Mouse (Mus musculus): ENCODE data around the gene Sbp. TPM values are rescaled to one million over a fixed set of nuclear protein-coding genes. Genes with fewer than 3 reads are reported as not detected.

Gene Sbp
- polyA plus RNA-seq, 1 experiment from 2014 or later, result not detected

DNA sequence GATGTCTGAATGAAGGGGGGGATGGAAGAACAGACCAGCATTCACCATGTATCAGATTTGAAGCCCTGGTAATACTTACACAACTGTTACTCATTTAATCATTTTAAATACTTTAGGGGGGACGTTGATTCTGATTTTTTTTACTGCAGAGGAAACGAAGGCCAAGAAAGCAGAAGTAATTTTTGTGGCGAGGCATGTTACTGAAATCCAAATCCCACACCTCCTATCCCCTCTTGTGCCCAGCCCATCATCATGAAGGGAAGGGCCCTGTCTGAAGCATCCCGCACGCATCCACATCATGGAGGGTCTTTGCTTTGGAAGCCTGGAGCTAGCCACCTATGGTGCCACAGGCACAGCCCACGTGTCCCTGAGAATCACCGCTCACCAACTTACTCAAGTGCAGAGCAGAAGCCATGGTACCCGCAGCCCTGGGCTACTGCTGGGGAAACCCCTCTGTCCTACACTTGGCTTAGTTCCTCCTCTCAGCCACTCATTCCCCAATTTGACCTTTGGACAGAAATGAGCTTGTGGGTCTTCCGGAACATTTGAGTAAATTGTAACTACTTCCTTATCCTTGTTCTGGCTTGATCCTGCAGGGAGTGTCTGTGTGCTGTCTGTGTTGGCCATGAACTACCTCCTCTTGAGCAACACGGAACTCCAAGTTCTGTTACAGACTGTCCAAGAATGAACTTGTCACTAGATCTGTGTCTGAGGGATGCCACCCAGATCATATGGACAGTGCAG, 25.4 kb downstream of the Sbp start:
- H3K9ac ChIP-seq, result no peak overlapping the region
- no peaks in the 10 kb centered on the region for H3K36me3 ChIP-seq
- no peaks in the 10 kb centered on the region for H3K27me3 ChIP-seq
- ATAC-seq (ENCODE audit: low FRiP score), result no peak
- no peak overlapping the region for H3K27ac ChIP-seq
- 89% methylated on average over 10 of the region's 10 CpGs for WGBS
- H3K9me3 ChIP-seq, result no peaks in the 10 kb centered on the region
- no peak overlapping the region for H3K4me3 ChIP-seq
- H3K4me1 ChIP-seq (replicated peaks), result peaks cover 4% of the 10 kb centered on the region; the same call in 1 of the 2 replicates
- H3K4me2 ChIP-seq, result no peak overlapping the region

DNA sequence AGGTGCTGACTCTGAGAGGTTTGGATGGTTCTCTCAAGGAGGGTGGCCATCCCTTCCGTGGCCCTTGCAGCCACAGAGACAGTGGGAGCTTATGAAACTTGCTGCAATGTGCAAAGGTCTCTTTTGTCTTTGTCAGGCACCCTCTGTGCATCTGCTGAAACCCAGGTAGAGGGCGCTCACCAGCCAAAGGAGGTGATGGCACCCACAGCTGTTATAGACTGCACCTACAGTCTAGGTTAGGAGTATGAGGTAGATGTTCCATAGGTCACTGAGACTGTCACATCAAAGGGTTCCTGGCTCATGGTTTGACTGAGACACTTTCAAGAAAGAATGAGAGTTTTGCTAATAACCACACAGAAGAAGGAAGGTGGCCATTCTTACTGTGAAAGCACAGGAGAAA, 27.3 kb downstream of the Sbp start:
- Histone ChIP-seq H3K4me2 (no peak overlapping the region), H3K9me3 (no peaks in the 10 kb centered on the region), H3K4me1 (replicated peaks) (peaks cover 4% of the 10 kb centered on the region; the same call in 1 of the 2 replicates), H3K36me3 (no peaks in the 10 kb centered on the region), H3K4me3 (no peak overlapping the region), H3K27ac (no peak overlapping the region), H3K9ac (no peak overlapping the region), H3K27me3 (no peaks in the 10 kb centered on the region)
- WGBS, result 48% methylated on average over 2 of the region's 2 CpGs
- no peak for ATAC-seq (ENCODE audit: low FRiP score)

DNA sequence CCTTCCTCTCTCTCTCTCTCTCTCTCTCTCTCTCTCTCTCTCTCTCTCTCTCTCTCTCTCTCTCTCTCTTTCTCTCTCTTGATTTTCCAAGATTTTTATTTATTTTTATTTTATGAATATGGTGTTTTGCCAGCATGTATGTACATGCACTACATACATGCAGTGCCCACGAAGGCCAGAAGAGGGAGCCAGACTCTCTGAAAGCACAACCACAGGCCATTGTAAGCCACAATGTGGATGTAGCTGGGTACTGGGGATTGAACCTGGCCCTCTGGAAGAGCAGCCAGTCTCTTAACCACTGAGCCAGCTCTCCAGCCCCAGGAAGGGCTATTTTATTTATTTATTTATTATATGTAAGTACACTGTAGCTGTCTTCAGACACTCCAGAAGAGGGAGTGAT, 27.8 kb downstream of the Sbp start:
- no peaks in the 10 kb centered on the region for H3K36me3 ChIP-seq
- ATAC-seq (ENCODE audit: low FRiP score), result no peak
- H3K9me3 ChIP-seq, result no peaks in the 10 kb centered on the region
- H3K4me1 ChIP-seq (replicated peaks), result peaks cover 4% of the 10 kb centered on the region; the same call in 1 of the 2 replicates
- no peak overlapping the region for H3K9ac ChIP-seq
- 4% methylated on average over 1 of the region's 1 CpGs for WGBS
- no peaks in the 10 kb centered on the region for H3K27me3 ChIP-seq
- H3K27ac ChIP-seq, result no peak overlapping the region
- no peak overlapping the region for H3K4me3 ChIP-seq
- no peak overlapping the region for H3K4me2 ChIP-seq

DNA sequence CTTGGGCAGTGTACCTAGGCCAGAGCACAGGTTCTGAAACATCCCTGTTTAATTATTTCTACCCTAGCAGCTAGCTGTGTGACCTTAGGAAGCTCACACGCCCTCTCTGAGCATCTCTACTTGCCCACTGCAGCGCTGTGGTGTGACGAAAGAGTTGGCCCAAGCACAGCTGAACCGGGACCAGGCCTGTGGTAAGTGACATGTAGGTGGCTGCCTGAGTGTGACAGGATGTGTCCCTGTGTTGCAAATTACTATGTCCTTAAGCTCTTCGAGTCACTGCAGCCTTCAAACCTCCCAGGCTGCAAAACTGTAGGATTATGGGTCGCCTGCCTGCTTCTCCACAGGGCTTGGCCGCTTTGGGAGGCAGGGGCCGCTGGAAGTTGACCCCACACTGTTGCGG, 29.8 kb downstream of the Sbp start:
- Histone ChIP-seq H3K36me3 (no peaks in the 10 kb centered on the region), H3K9me3 (no peaks in the 10 kb centered on the region), H3K27ac (no peak overlapping the region), H3K9ac (no peak overlapping the region), H3K27me3 (no peaks in the 10 kb centered on the region), H3K4me3 (no peak overlapping the region), H3K4me2 (no peak overlapping the region), H3K4me1 (replicated peaks) (no peaks in the 10 kb centered on the region)
- WGBS, result 81% methylated on average over 9 of the region's 9 CpGs
- ATAC-seq (ENCODE audit: low FRiP score), result no peak

DNA sequence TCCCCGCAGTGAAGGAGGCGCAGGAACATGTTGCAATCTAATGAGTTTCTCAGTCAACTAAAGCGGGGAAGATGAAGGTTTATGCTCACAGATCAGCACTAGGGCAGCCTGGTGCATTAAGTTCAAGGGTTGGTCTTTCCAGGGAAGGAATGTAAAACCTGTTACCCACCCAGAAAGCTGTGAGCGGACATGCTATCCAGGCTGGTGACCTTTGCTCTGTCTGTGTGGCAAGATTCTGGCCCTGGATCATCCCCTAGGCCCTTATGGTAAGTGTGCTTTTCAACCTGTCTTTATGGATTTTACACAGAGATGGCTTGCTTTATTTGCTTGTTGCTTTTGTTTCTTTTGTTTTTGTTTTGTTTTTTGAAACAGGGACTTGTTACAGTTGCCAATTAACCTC, 35.2 kb downstream of the Sbp start:
- Histone ChIP-seq H3K4me3 (no peak overlapping the region), H3K27me3 (0 out of 2 replicates have a peak, but pooled peaks cover 3% of the 10 kb centered on the region), H3K9ac (no peak overlapping the region), H3K36me3 (no peaks in the 10 kb centered on the region), H3K4me1 (replicated peaks) (no peaks in the 10 kb centered on the region), H3K9me3 (no peaks in the 10 kb centered on the region), H3K4me2 (no peak overlapping the region), H3K27ac (no peak overlapping the region)
- 90% methylated on average over 4 of the region's 4 CpGs for WGBS
- no peak for ATAC-seq (ENCODE audit: low FRiP score)

DNA sequence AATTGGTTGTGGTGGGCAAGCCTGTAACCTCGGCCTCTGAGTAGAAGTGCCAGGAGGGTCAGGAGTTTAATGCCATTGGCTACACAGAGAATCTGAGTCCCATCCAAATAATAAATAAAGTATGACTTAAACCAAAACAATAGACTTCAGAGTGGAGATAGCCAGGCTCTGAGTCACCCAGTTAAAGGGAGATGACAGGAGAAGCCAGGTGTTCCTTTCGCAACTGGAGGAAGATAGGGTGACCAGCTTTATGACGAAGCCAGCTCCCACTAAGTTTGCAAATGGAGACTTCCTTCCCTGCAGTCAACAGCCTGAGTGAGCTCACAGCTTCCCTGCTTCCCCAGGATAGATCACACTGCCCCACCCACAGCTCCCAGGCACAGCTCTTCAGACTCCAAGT, 38.0 kb downstream of the Sbp start:
- Histone ChIP-seq H3K27ac (no peak overlapping the region), H3K9me3 (no peaks in the 10 kb centered on the region), H3K9ac (no peak overlapping the region), H3K4me1 (replicated peaks) (no peaks in the 10 kb centered on the region), H3K27me3 (0 out of 2 replicates have a peak, but pooled peaks cover 3% of the 10 kb centered on the region), H3K36me3 (no peaks in the 10 kb centered on the region), H3K4me2 (no peak overlapping the region), H3K4me3 (no peak overlapping the region)
- WGBS, result 74% methylated on average over 3 of the region's 3 CpGs
- no peak for ATAC-seq (ENCODE audit: low FRiP score)

DNA sequence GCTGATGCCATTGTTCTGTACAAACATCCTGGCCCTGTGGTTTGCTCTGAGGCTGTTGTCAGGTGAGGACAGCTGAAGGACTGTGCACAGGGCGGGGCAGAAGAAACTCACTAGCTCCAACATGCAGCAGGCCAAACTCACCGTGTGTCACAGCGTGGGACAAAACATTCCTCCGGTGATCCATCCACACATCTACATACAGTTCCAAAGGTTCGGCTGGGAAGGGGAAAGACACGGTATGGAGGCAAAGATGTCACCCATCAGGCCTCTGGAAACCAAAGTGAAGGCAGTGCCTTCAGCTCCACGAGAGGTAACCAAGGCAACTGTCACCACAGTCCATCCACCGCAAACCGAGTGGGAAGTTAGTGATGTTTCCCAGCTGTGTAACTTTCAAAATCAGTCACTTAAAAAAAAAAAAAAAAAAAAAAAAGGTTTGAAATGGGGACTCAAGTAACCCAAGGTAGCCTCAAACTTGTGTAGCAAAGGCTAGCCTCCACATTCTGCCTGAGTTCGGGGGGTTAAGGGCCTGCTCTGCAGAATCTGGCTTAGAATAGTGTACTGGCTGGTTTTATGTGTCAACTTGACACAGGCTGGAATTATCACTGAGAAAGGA, 38.9 kb downstream of the Sbp start, which contains the start of gene Prss30:
Prss30 (minus strand) TSS at position 270 of the 613 bp plus-strand sequence.
- H3K27me3 ChIP-seq, result 0 out of 2 replicates have a peak, but pooled peaks cover 3% of the 10 kb centered on the region
- no peaks in the 10 kb centered on the region for H3K9me3 ChIP-seq
- no peak within 1 kb of the TSS for H3K9ac ChIP-seq
- H3K27ac ChIP-seq, result no peak within 1 kb of the TSS
- no peaks in the 10 kb centered on the region for H3K36me3 ChIP-seq
- no peaks in the 10 kb centered on the region for H3K4me1 ChIP-seq (replicated peaks)
- ATAC-seq (ENCODE audit: low FRiP score), result no peak
- no peak within 1 kb of the TSS for H3K4me2 ChIP-seq
- no peak within 1 kb of the TSS for H3K4me3 ChIP-seq
- WGBS, result 80% methylated on average over 10 of the region's 10 CpGs

DNA sequence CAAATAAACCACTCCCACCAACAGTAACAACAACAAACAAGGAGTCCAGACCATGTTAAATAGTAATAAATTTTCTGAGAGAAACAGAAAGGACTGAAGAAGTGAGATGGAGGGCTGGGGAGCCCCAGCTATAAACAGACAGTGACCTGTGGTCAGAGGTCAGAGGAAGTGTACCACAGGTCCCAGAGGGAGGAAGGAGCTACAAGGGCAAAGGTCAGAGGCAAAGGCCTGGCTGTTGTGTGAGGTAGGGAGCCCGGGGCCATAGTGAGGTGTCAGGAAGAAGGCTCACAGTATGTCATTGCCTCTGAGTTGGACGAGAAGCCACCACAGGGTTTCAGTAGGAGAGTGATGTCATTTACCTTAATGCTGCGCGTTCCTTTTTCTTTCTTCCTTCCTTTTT, 41.4 kb downstream of the Sbp start:
- Histone ChIP-seq H3K4me3 (no peak overlapping the region), H3K4me1 (replicated peaks) (no peaks in the 10 kb centered on the region), H3K36me3 (no peaks in the 10 kb centered on the region), H3K9ac (no peak overlapping the region), H3K27me3 (0 out of 2 replicates have a peak, but pooled peaks cover 3% of the 10 kb centered on the region), H3K4me2 (no peak overlapping the region), H3K27ac (no peak overlapping the region), H3K9me3 (no peaks in the 10 kb centered on the region)
- ATAC-seq (ENCODE audit: low FRiP score), result no peak
- WGBS, result 66% methylated on average over 4 of the region's 4 CpGs

DNA sequence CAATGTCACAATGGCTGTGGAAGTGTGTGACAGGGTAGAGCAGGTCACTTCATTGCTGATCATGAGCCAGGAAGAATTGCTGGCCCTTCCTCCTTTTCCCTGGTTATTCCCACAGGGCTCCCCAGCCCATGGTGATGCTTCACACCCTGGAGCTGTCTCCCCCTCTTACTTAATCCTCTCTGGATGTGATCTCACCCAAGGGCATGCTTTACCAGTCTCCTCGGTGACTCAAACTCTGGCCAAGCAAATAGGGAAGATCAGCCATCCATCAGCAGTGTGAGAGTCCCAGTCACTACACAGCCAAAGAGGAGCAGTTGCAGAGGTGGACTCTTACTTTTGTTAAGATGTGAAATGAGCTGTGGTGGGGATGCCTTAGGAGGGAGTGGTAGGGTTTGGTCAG, 43.5 kb downstream of the Sbp start:
- Histone ChIP-seq H3K4me2 (no peak overlapping the region), H3K27ac (no peak overlapping the region), H3K4me3 (no peak overlapping the region), H3K4me1 (replicated peaks) (no peaks in the 10 kb centered on the region), H3K9me3 (no peaks in the 10 kb centered on the region), H3K27me3 (no peaks in the 10 kb centered on the region), H3K9ac (no peak overlapping the region), H3K36me3 (no peaks in the 10 kb centered on the region)
- WGBS, result 84% methylated on average over 1 of the region's 1 CpGs
- ATAC-seq (ENCODE audit: low FRiP score), result no peak

DNA sequence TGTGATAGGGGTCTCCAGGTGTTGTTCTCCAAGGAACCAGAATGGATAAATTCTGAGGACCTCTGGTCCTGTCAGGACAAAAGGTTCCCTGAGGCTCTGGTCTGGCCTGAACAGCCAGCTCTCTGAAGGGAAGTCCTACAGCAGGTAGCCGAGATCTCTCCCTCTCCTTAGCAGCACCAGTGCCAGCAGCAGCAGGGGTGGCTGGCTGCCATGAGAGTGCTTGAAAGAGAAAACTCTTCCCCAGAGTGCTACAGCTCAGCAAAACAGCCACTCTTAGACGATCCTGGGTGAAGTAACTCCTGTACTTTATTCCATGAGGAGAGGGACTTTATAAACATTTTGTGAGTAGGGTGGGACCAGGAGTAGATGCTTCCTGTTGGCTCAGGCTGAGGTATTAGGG, 48.3 kb downstream of the Sbp start:
- Histone ChIP-seq H3K27me3 (no peaks in the 10 kb centered on the region), H3K4me2 (no peak overlapping the region), H3K9me3 (no peaks in the 10 kb centered on the region), H3K9ac (no peak overlapping the region), H3K4me1 (replicated peaks) (peaks cover 9% of the 10 kb centered on the region), H3K36me3 (no peaks in the 10 kb centered on the region), H3K27ac (no peak overlapping the region), H3K4me3 (no peak overlapping the region)
- no peak for ATAC-seq (ENCODE audit: low FRiP score)
- 52% methylated on average over 2 of the region's 2 CpGs for WGBS

DNA sequence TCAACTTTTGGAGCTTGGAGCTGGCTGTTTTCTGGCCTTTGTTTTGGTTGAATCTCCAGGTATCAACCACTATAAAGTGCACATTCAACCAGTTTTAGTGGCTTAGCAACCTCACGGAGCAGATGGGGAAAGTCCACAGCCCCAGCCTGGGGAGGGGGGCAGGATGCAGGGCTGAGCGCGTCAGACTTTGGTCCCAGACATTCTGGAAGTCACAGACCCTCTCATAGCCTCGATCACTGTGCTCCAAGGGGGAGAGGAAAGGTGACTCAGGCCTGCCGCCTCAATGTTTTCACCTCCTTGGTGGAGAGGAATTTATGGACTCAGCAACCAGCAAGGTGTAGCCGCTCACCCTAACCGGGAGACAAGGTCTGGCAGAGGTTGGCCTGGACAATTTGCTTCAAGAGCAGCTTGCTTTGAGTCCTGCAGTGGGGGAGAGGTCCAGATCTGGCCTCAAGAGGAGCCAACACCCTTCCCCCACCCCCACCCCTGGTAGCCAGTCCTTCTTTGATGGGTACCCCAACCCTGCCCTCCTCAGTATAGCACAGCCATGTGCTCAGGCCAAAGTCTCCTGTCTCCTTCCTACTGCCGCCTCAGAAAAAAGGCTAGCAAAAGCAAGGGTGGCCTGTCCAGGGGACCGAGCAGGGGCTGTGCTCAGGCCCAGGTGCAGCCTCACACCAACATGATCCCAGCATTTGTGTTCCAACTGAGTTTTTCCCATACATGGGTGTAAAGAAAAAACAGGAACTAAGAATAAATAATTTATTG, 51.5 kb downstream of the Sbp start:
- no peaks in the 10 kb centered on the region for H3K9me3 ChIP-seq
- H3K4me3 ChIP-seq, result peak overlapping the region; percentile 32
- WGBS, result 70% methylated on average over 9 of the region's 9 CpGs
- peak overlapping the region; percentile 60 for H3K4me2 ChIP-seq
- H3K27me3 ChIP-seq, result peaks cover 13% of the 10 kb centered on the region; the same call in 1 of the 2 replicates
- ATAC-seq (ENCODE audit: low FRiP score), result peak; percentile 63
- H3K9ac ChIP-seq, result peak overlapping the region; percentile 74
- no peaks in the 10 kb centered on the region for H3K36me3 ChIP-seq
- 0 out of 2 replicates have a peak overlapping the region, but pooled peaks have one; percentile 8 for H3K27ac ChIP-seq
- H3K4me1 ChIP-seq (replicated peaks), result peaks cover 9% of the 10 kb centered on the region

All from hindbrain, embryonic 13.5 days (tissue).